Mouse (Mus musculus): Measurements from ENCODE around the gene Blvra. TPM values are rescaled to one million over a fixed set of nuclear protein-coding genes. Genes with fewer than 3 reads are reported as not detected.

Blvra gene
- polyA plus RNA-seq, 3 experiments from 2014 or later = 95.3 to 130 (median 96.5) TPM

- no peak for ATAC-seq
Measured at GRCm38 (mm10) chr2:127137838-127138420, 67.5 kb downstream of the Blvra start.

DNA sequence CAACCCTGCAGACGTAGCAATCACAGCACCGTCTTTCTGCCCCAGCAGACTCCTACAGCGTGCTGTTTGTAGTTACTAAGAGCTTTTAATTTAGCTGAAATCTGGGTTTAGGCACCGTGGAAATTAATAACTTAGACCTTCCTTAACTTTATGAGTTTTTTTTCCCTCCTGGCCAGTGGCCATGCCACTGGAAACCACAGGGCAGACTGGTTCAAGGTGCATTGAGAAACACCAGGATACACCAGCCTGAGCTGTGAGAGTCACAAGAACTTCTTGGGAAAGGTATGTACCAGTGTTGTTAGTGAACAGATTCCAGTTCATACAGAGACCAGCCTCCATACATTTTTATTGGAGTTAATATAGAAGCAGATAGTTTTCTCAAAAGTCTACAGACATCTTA lies 68.0 kb downstream of the Blvra start:
- ATAC-seq = no peak

DNA sequence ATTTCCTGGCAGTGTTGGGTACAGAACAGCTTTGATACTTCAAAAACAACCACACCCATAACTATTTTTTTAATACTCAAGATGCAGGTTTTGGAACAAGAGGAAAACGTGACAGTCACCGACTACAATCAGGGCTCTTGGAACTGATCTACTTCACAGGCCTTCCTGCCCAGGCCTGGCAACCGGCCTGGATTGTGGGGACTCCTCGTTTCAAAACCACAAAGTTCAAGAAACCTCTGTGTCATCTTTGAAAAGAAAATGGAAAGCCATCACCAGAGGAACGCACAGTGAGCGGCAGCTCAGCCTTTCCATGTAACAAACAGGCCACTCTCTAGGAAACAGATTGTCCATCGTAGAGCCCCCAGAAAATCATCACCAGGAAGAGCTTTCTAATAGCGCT lies 68.6 kb downstream of the Blvra start:
- no peak for ATAC-seq

- no peak for ATAC-seq
Measured at GRCm38 (mm10) chr2:127139605-127140004, 69.1 kb downstream of the Blvra start.

DNA sequence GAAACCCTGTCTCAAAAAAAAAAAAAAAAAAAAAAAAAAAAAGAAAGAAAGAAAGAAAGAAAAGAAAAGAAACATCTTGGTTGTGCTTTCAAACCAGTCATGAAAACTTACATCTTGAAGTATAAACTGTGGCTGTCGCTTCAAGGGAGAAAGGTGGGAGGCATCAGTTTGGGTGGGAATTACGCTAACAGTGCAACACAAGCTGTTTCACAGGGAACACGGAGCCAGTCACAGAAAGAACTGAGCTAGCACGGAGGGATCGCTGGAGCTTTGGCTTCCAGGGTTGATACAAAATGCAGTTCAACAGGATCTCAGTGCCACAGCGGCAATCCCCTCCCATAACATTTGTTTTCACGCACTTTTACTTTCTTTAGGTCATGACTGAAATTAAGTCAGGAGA lies 69.5 kb downstream of the Blvra start:
- no peak for ATAC-seq

DNA sequence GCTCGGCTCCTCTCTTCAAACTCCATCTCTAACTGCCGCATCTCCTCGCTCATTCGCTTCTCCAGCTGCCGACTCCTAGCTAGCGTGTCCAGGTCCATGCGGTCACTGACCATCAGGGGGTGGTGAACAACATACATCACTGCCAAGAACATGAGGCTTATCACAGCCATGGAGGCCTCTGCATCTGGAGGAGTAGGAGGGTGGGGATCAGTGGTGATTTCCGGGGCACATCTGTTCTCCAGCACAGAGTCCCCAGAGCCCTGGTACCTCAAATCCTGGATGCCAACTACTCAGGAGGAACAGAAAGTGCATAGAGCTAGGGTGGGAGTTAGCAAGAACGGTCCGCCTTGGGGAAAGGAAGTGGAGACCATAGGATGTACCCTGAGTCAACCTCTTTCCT lies 71.6 kb downstream of the Blvra start:
- ATAC-seq = no peak

DNA sequence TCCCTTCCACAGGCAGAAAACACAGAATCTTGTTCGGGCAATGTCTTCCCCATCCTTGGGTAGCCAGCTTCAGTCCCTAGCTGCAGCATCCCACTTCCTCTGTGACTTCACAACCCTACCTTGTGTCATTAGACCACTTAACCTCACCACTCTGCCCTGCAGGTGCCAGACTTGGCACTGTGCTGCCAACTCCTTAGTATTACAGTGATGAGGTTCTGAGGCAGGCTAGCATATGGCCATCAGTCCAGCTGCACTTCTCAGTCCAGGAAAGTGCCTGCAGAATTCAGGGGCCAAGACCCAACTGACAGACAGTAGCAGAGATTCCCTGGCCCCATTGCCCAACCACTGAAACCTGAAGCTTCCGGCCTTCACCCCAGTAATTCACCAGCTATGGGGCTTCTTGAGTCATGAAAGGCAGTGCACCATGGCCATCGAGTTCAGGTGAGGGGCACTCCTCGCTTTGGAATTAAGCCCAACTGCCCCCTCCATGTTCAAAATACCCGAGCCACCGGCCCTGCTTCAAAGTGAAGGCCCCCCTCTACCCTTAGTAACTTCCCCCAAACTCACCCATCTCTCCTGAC lies 72.2 kb downstream of the Blvra start:
- peak; percentile 27 for ATAC-seq

DNA sequence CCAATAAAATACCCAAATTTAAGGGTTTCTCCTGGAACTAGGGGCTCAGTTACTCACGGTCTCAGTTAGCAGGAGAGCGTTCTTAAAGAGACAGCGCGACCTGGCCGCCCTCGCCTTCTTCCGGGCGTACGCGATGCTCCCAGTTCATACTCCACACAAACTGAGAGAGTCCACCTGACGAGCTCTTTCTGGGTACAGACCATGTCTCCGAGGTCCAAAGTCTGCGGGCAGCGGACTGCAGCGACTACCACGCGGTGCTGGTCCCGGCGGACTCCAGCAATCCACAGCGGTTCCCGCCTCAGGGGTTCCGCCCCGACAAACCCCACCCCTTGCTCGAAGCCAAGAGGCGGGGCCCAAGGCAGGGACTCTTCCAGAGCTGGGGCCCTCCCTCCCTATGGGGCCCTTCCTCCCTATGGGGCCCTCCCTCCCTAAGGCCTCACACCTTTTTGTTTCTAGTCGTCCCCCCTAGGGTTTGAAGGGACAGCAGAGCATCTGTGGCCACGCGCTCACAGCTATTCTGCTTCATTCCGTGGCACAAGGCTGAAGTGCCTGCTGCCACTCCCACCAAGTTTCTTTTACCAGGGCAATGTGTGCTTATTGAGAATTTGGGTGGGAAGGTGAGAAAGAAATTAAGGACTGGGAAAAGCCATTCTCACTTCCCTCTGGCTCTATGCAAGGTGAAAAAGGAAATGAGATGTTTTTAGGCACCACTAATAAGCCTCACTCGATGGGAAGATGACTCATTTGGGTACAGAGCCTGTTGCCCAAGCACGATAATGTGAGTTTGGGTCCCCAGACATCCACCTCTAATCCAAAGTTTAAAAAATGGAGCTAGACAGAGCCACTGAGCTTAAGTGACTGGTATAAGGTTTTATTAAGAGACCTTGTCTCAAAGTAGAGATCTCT lies 72.9 kb downstream of the Blvra start, which contains the start of gene Itpripl1:
Itpripl1 (minus strand) TSS at position 285 of the 906 bp plus-strand sequence.
- ATAC-seq = peak; percentile 96

GRCm38 (mm10) chr2:127145699-127146098 lies 75.2 kb downstream of the Blvra start:
- no peak for ATAC-seq

Other genes with a start within 250 kb of the Blvra start
- 10 to 100 TPM; 53.3 to 83.4 (median 56.1) TPM for gene Trpm7, start 194.4 kb upstream of the Blvra start, polyA plus RNA-seq (2017; shearing (Covaris generic))
- gene Sppl2a, start 137.4 kb upstream of the Blvra start, polyA plus RNA-seq (2017; shearing (Covaris generic)) = 100 to 1,000 TPM in 1 of 3 experiments, 10 to 100 TPM in 2; 67.1 to 107 (median 73.4) TPM
- 10 to 100 TPM; 11.4 to 15.1 (median 13.6) TPM for gene Ap4e1, start 61.9 kb upstream of the Blvra start, polyA plus RNA-seq (2017; shearing (Covaris generic))
- 10 to 100 TPM in 1 of 3 experiments, 1 to 10 TPM in 2; 4.9 to 62.0 (median 8.0) TPM for gene Ncaph, start 63.3 kb downstream of the Blvra start, polyA plus RNA-seq (2017; shearing (Covaris generic))
- gene Itpripl1, start 72.8 kb downstream of the Blvra start, polyA plus RNA-seq (2017; shearing (Covaris generic)) = 10 to 100 TPM; 54.1 to 78.4 (median 55.1) TPM
- gene 1810024B03Rik, start 137.6 kb downstream of the Blvra start, polyA plus RNA-seq (2017; shearing (Covaris generic)) = 1 to 10 TPM in 1 of 3 experiments, under 1 TPM in 2; 0.69 to 1.3 (median 0.71) TPM
- 10 to 100 TPM; 47.3 to 57.9 (median 47.8) TPM for gene Snrnp200, start 137.7 kb downstream of the Blvra start, polyA plus RNA-seq (2017; shearing (Covaris generic))
- gene Ciao1, start 177.2 kb downstream of the Blvra start, polyA plus RNA-seq (2017; shearing (Covaris generic)) = 10 to 100 TPM; 39.3 to 59.1 (median 51.3) TPM
- 10 to 100 TPM; 49.4 to 81.0 (median 67.0) TPM for gene Tmem127, start 177.2 kb downstream of the Blvra start, polyA plus RNA-seq (2017; shearing (Covaris generic))
- gene Stard7, start 199.6 kb downstream of the Blvra start, polyA plus RNA-seq (2017; shearing (Covaris generic)) = 10 to 100 TPM; 25.3 to 34.8 (median 28.0) TPM